Mouse (Mus musculus) lung, adult 2 months (tissue): Measurements from ENCODE around the gene Tph2.

Experiments
- CTCF ChIP-seq: fragments of 200-500 bp; IDR thresholded peaks from 2 replicates; pipeline ENCODE4 v1.5.1; 2011; ENCODE audit warnings: mild to moderate bottlenecking, low read length, control low read depth; ENCODE audit not compliant: insufficient read depth
- POLR2A ChIP-seq: fragments of 200-500 bp; IDR thresholded peaks from 2 replicates; pipeline ENCODE4 v1.6.1; 2011; ENCODE audit warnings: low read depth, mild to moderate bottlenecking, control low read depth, low read length, borderline replicate concordance; ENCODE audit errors: extremely low read depth

- TF ChIP-seq CTCF (no peak), POLR2A (no peak)
Measured at GRCm38 (mm10) chr10:115061498-115061897, 123.3 kb downstream of the Tph2 start.
